Mouse (Mus musculus) CD4-positive, CD25-positive, alpha-beta regulatory T cell, adult 2 months (primary cell): ENCODE measurements around the gene Secisbp2l.

Experiments
- DNase-seq: peaks from one replicate; pipeline ENCODE4 v3.0.0-alpha.2; 2012; ENCODE audit warnings: low read depth, low spot score

Secisbp2l gene

GRCm38 (mm10) chr2:125706510-125706921, 76.2 kb downstream of the Secisbp2l start:
- no peak for DNase-seq

- DNase-seq = no peak
These were observed 77.6 kb downstream of the Secisbp2l start for GRCm38 (mm10) chr2:125704907-125705631.

GRCm38 (mm10) chr2:125702851-125703250, 79.8 kb downstream of the Secisbp2l start:
- DNase-seq = no peak

- no peak for DNase-seq
These were observed 81.1 kb downstream of the Secisbp2l start for GRCm38 (mm10) chr2:125701606-125702005.

- no peak for DNase-seq
These were observed 86.5 kb downstream of the Secisbp2l start for GRCm38 (mm10) chr2:125696219-125696618.

- no peak for DNase-seq
These were observed 87.9 kb downstream of the Secisbp2l start for GRCm38 (mm10) chr2:125694798-125695197.

GRCm38 (mm10) chr2:125692010-125692409, 90.7 kb downstream of the Secisbp2l start:
- DNase-seq = no peak
